Mouse (Mus musculus) MEL (cell line): ENCODE results near the gene Cyth3.

Experiments
- CTCF ChIP-seq, 3 experiments: IDR thresholded peaks in 2 of 3; conservative IDR thresholded peaks in 1 of 3; 2 replicates each; pipeline ENCODE4 v1.5.1; 2011 to 2012; ENCODE audit warnings: low read length in 3 of 3, low read depth in 2 of 3, mild to moderate bottlenecking in 2 of 3, improper control_type of control experiment in 1 of 3, inconsistent platforms in 1 of 3, mixed read lengths in 1 of 3, moderate library complexity in 1 of 3; ENCODE audit not compliant: control insufficient read depth in 1 of 3, insufficient read depth in 1 of 3, poor library complexity in 1 of 3, severe bottlenecking in 1 of 3
- EP300 ChIP-seq, 2 experiments: IDR thresholded peaks; 2 replicates each; pipeline ENCODE4 v1.6.1; 2011; ENCODE audit warnings: improper control_type of control experiment in 2 of 2, low read length in 2 of 2, low read depth in 1 of 2, mild to moderate bottlenecking in 1 of 2
- GATA1 ChIP-seq: IDR thresholded peaks from 2 replicates; pipeline ENCODE4 v1.6.1; 2011; ENCODE audit warnings: low read depth, low read length, improper control_type of control experiment
- MAFK ChIP-seq: IDR thresholded peaks from 2 replicates; pipeline ENCODE4 v1.6.1; 2011; ENCODE audit warnings: low read depth, mild to moderate bottlenecking, low read length, improper control_type of control experiment, borderline replicate concordance
- MYB ChIP-seq: IDR thresholded peaks from 2 replicates; pipeline ENCODE4 v1.6.1; 2011; ENCODE audit warnings: mild to moderate bottlenecking, low read depth, low read length, improper control_type of control experiment
- POLR2A ChIP-seq, 2 experiments: IDR thresholded peaks; 2 replicates each; pipeline ENCODE4 v1.6.1; 2011 to 2012; ENCODE audit warnings: low read length in 2 of 2, mild to moderate bottlenecking in 2 of 2, control low read depth in 1 of 2, improper control_type of control experiment in 1 of 2, low read depth in 1 of 2, moderate library complexity in 1 of 2; ENCODE audit not compliant: control insufficient read depth in 1 of 2, insufficient read depth in 1 of 2, poor library complexity in 1 of 2
- POLR2AphosphoS2 ChIP-seq: IDR thresholded peaks from 2 replicates; pipeline ENCODE4 v1.6.1; 2011; ENCODE audit warnings: low read length, improper control_type of control experiment
- RCOR1 ChIP-seq: IDR thresholded peaks from 2 replicates; pipeline ENCODE4 v1.6.1; 2012; ENCODE audit warnings: low read depth, mild to moderate bottlenecking, inconsistent platforms, low read length, improper control_type of control experiment

DNA sequence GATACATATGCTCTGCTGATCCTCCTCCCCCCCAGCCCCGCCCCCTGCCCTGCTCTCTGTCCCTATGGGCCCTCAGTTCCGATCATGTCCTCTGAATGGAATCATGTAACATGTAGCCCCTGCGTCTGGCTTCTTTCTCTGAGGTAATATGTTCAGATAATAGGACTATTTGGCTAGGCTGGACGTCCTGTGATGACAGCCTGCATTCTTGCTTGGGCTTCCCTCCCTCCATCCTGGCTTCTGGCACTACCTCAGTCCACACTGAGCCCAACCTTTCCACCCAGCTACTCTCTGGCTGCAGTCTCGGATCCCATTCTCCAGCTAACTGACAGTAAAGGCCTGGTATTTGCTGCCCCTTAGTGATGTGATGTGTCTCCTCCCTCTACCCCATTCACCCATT lies 29.3 kb upstream of the Cyth3 start:
- no peak for TF ChIP-seq CTCF (IDR thresholded peaks at IDR 0.05 in 2 of 3, conservative IDR thresholded peaks at IDR 0.05 in 1 of 3; ENCODE audit: control insufficient read depth in 1 of 3, insufficient read depth in 1 of 3, low read depth in 2 of 3, low read length in 3 of 3, poor library complexity in 1 of 3, severe bottlenecking in 1 of 3)
- TF ChIP-seq POLR2A (IDR thresholded peaks at IDR 0.05; ENCODE audit: control insufficient read depth in 1 of 2, insufficient read depth in 1 of 2, low read depth in 1 of 2, low read length in 2 of 2, poor library complexity in 1 of 2), result no peak
- TF ChIP-seq POLR2AphosphoS2, result no peak
- TF ChIP-seq EP300 (IDR thresholded peaks at IDR 0.05; ENCODE audit: low read depth in 1 of 2, low read length in 2 of 2), result no peak
- TF ChIP-seq MAFK, result no peak
- TF ChIP-seq RCOR1, result no peak
- TF ChIP-seq MYB, result no peak
- TF ChIP-seq GATA1, result no peak
